Mouse (Mus musculus) c-Kit-positive CD71-negative TER-119-negative erythroid progenitor cells, embryonic 14.5 days (primary cell): Measurements from ENCODE around the gene Usp27x.

Experiments used
- DNase-seq: peaks from one replicate; pipeline ENCODE4 v3.0.0-alpha.2; 2013; ENCODE audit warnings: low read depth

Usp27x gene

DNA sequence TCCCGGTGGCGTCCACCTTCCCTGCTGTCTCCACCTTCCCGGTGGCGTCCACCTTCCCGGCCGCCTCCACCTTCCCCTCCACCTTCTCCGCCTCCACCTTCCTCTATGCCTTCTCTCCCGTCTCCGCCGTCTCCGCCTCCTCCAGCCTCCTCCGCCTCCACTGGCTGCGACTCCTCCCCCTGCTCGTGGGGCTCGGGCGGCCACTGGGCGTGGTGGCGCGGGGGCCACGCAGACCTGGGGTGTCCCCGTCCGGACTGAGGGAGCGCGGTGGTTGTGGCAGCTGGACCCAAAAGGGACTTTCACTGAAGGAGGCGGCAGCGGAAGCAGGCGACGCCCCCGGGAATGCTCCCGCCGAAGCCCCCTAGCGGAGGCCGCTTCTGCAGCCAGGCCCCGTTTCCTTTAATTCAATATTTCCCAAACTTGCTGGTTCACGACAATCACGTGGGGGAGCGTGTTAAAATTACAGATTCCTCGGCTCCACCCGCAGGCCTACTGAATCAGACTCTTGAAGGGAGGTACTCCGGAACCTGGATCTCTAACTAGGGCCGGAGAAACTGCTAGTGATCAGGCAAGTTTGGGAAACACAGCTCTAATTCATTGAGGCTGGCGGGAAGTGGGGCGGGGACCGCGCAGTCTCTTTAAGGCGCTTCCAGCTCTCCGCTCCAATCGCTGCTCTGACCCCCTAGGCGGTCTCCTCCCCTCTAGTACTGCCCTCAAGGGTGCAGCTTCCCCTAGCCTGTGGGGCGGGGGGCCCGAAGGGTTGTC, at the start of gene Usp27x:
Gene Usp27x, minus strand, starts transcription at position 115 of the 765 bp plus-strand sequence.
- DNase-seq = peak; percentile 31

DNA sequence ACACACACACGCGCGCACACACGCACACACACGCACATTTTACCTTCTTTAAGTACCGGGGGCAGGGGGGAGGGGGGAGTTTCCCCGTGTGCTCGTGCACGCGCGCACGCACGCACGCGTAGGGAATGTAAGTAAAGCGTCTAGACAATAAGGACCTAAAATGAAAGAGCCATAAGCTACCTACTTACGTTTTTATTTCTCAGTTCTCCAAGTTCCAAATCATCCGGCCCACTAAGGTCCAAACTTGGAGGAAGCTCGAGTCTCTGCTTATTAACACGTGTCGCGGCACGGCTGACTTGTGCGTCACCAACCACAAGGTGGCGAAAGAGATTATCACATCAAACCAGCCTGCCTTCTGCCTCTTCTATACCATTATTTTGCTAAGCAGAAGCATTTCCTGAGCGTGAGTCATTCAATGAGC, 47.1 kb upstream of the Usp27x start:
- DNase-seq = peak; percentile 54

DNA sequence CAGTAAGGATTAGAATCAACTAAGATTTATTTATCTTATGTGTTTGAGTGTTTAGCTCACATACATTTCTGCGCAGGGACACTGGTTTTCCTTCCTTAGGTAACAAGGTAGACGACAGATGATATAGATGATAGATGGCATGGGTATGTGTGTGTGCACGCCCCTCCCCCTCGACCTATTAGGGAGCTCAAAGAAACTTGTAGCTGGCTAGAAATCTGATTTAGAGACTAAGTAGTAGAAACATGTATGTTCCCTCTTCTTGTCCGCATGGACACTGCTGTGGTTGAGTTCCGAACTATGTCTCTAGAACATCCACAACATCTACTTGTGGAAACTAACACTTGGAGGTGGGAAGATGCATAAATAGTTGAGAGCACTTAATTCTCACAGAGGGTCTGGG, 46.5 kb upstream of the Usp27x start:
- DNase-seq = no peak

DNA sequence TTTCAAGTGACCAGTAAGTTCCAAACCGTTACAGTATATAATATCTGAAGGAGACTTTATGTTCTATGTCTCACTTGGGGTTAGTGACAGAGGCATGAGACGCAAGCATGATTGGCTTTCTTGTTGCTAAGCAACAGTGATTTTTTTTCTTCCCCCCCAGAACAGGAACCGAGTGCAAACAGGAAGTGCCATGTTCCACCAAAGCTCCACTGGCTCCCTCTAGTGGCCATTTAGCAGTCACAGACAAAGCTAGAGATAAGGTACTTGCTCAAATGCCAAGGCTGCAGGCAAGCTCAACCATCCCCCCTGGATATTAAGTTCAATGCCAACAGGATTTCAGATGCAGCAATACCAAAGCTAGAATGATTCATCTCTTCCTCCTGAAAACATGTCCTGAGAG, 45.4 kb upstream of the Usp27x start:
- DNase-seq = peak; percentile 75

GRCm38 (mm10) chrX:7416178-7416871, 40.7 kb upstream of the Usp27x start:
- DNase-seq = no peak

DNA sequence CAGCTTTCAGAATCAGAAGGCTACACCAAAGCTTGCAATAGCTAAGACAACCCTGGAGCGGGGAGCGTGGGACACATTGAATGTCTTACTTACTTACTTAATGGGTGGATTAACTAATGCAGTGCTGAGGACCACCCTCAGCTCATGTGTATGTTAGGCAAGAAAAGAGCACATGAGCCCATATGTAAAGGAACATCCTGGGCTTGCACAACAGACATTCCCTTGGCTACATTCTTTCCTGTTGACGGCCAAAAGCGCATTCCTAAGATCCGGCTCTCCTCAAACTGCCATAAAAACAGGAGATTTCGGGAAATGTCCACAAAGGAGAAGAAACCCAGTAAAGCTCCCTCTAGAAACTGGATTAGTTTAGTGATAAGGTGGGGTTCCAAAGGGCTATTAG, 39.7 kb upstream of the Usp27x start:
- no peak for DNase-seq

- DNase-seq = no peak
These were observed 36.8 kb upstream of the Usp27x start for GRCm38 (mm10) chrX:7412239-7413033.

- DNase-seq = no peak
These were observed 956 bp upstream of the Usp27x start for GRCm38 (mm10) chrX:7376586-7376985.

DNA sequence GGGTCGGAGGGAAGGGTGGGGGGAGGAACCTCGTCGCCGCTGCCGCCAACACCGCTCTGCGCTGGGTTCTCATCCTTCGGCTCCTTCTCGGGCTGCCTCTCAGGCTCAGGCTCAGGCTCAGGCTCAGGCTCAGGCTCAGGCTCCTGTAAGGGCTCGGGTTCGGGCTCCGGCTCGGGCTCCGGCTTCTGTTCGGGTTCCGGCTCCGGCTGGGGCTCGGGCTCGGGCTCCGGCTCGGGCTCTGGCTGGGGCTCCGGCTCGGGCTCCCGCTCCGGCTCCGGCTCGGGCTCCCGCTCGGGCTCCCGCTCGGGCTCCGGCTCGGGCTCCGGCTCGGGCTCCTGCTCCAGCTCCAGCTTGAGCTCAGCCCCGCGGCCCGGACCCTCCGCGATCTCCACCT, 311 bp downstream of the Usp27x start:
- DNase-seq = no peak

DNA sequence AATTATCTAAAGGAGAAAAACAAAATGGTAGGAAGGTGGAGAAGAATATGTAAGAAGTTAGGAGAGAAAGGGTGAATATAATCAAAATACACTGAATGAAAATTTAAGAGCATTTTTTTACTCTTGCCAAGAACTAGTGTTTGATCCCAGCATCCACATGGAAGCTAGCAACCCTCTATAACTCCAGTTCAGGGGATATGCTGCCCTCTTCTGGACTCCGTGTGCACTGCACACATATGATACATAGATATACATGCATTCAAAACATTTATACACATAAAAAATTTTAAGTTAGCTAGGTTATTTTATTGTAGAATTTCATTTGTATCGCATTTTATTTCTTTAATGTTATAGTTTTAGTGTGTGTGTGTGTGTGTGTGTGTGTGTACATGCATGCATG, 50.2 kb downstream of the Usp27x start:
- DNase-seq = no peak

GRCm38 (mm10) chrX:7322288-7322687, 53.3 kb downstream of the Usp27x start:
- DNase-seq = no peak
